Mouse (Mus musculus): ENCODE measurements around the gene Chn2.

DNA sequence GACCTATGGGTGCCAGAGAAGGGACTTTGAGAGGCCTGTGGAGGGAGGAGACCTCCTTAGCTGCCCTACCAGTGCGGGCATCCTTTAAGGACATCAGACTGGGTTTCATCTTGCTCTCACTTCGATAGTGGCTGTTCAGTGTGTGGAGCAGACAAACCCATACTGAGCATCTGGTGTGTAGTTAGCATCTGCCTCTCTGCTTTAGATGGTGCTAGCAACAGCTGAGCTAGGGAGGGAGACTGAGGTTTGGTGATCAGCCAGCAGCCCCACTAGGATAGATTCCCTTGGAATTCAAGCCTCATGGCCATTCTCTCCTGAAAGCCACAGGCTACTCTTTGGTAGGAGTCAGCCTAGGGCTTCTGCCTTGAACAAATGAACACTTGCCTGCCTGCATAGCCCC, 117.7 kb downstream of the Chn2 start:
- TF ChIP-seq CTCF (IDR thresholded peaks at IDR 0.05; ENCODE audit: borderline replicate concordance, insufficient read depth, low read depth, low read length) (no peak), POLR2A (IDR thresholded peaks at IDR 0.05; ENCODE audit: borderline replicate concordance, insufficient read depth, low read length) (no peak)

All from cerebellum, adult 2 months (tissue).